Mouse (Mus musculus) hindbrain, embryonic 10.5 days (tissue): ENCODE measurements around the gene Ncdn. TPM values are rescaled to one million over a fixed set of nuclear protein-coding genes. Genes with fewer than 3 reads are reported as not detected.

Experiments used
- DNase-seq: peaks from one replicate; pipeline ENCODE4 v3.0.0-alpha.2; 2017; ENCODE audit warnings: low spot score
- H3K27ac ChIP-seq: fragments of 300-500 bp; sonication (generic); 2 replicates; pipeline ENCODE4 v1.5.1; 2016; ENCODE audit warnings: mild to moderate bottlenecking, moderate library complexity
- H3K27me3 ChIP-seq: fragments of 300-500 bp; sonication (generic); 2 replicates; pipeline ENCODE4 v1.6.1; 2016; ENCODE audit warnings: mild to moderate bottlenecking; ENCODE audit not compliant: poor library complexity, insufficient read depth, severe bottlenecking
- H3K36me3 ChIP-seq: fragments of 300-500 bp; sonication (generic); 2 replicates; pipeline ENCODE4 v1.6.1; 2016; ENCODE audit warnings: mild to moderate bottlenecking, moderate library complexity
- H3K4me1 ChIP-seq: fragments of 300-500 bp; sonication (generic); replicated peaks from 2 replicates; pipeline ENCODE4 v1.6.1; 2016; ENCODE audit warnings: mild to moderate bottlenecking
- H3K4me3 ChIP-seq: fragments of 300-500 bp; sonication (generic); 2 replicates; pipeline ENCODE4 v1.5.1; 2016; ENCODE audit warnings: mild to moderate bottlenecking, moderate library complexity
- H3K9me3 ChIP-seq: fragments of 300-500 bp; sonication (generic); 2 replicates; pipeline ENCODE4 v1.6.1; 2016; ENCODE audit warnings: mild to moderate bottlenecking, moderate library complexity
- WGBS: fragments of 180-500 bp; shearing (Covaris S2); methylation state at CpG from one replicate; pipeline ENCODE4 v1.1.7; 2016; 5-methylcytosine and 5-hydroxymethylcytosine counted together
- polyA plus RNA-seq: library from polyadenylated mRNA; unstranded; fragments of >200 nt; fragmentation: Nextera tagmentation; extraction: Ambion mirVana; gene quantifications from 2 replicates; pipeline ENCODE4 v1.2.1, GENCODE M21; 2016

Ncdn gene
- polyA plus RNA-seq, 1 experiment from 2014 or later: 49.1 TPM

GRCm38 (mm10) chr4:126750046-126750683, 3.1 kb downstream of the Ncdn start:
- Histone ChIP-seq H3K27ac (no peak overlapping the region), H3K4me3 (no peak overlapping the region), H3K27me3 (peaks cover 5% of the 10 kb centered on the region; the same call in 1 of the 2 replicates), H3K4me1 (peaks cover 51% of the 10 kb centered on the region), H3K9me3 (no peaks in the 10 kb centered on the region), H3K36me3 (peaks cover 58% of the 10 kb centered on the region)
- WGBS: 92% methylated on average over 26 of the region's 26 CpGs
- DNase-seq: no peak

- Histone ChIP-seq H3K27me3 (peaks cover 11% of the 10 kb centered on the region), H3K36me3 (peaks cover 65% of the 10 kb centered on the region), H3K4me3 (no peak overlapping the region), H3K27ac (no peak overlapping the region), H3K9me3 (no peaks in the 10 kb centered on the region), H3K4me1 (peaks cover 49% of the 10 kb centered on the region)
- 89% methylated on average over 11 of the region's 11 CpGs for WGBS
- no peak for DNase-seq
Measured at GRCm38 (mm10) chr4:126749553-126749952, 3.7 kb downstream of the Ncdn start.

- no peaks in the 10 kb centered on the region for H3K9me3 ChIP-seq
- WGBS: 95% methylated on average over 8 of the region's 8 CpGs
- H3K4me3 ChIP-seq: no peak overlapping the region
- DNase-seq: no peak
- H3K36me3 ChIP-seq: peaks cover 75% of the 10 kb centered on the region
- H3K27me3 ChIP-seq: peaks cover 22% of the 10 kb centered on the region
- peaks cover 57% of the 10 kb centered on the region for H3K4me1 ChIP-seq
- H3K27ac ChIP-seq: no peak overlapping the region
Measured at GRCm38 (mm10) chr4:126748381-126748780, 4.9 kb downstream of the Ncdn start.

- H3K4me3 ChIP-seq: no peak overlapping the region
- no peak overlapping the region for H3K27ac ChIP-seq
- H3K9me3 ChIP-seq: no peaks in the 10 kb centered on the region
- H3K36me3 ChIP-seq: peaks cover 75% of the 10 kb centered on the region
- H3K4me1 ChIP-seq: peaks cover 48% of the 10 kb centered on the region
- peaks cover 41% of the 10 kb centered on the region for H3K27me3 ChIP-seq
- DNase-seq: no peak
- 88% methylated on average over 10 of the region's 10 CpGs for WGBS
Measured at GRCm38 (mm10) chr4:126746194-126746840, 6.9 kb downstream of the Ncdn start.

- 41% methylated on average over 13 of the region's 13 CpGs for WGBS
- Histone ChIP-seq H3K4me1 (peaks cover 41% of the 10 kb centered on the region), H3K36me3 (peaks cover 71% of the 10 kb centered on the region), H3K27me3 (peaks cover 47% of the 10 kb centered on the region), H3K9me3 (no peaks in the 10 kb centered on the region), H3K4me3 (no peak overlapping the region), H3K27ac (no peak overlapping the region)
- peak; percentile 63 for DNase-seq
Measured at GRCm38 (mm10) chr4:126745506-126746193, 7.6 kb downstream of the Ncdn start.

- no peaks in the 10 kb centered on the region for H3K9me3 ChIP-seq
- H3K4me3 ChIP-seq: no peak overlapping the region
- H3K27me3 ChIP-seq: peaks cover 53% of the 10 kb centered on the region
- peaks cover 43% of the 10 kb centered on the region for H3K4me1 ChIP-seq
- DNase-seq: no peak
- 90% methylated on average over 14 of the region's 14 CpGs for WGBS
- peaks cover 63% of the 10 kb centered on the region for H3K36me3 ChIP-seq
- no peak overlapping the region for H3K27ac ChIP-seq
Measured at GRCm38 (mm10) chr4:126744831-126745230, 8.4 kb downstream of the Ncdn start.

GRCm38 (mm10) chr4:126743713-126744112, 9.5 kb downstream of the Ncdn start:
- Histone ChIP-seq H3K27ac (no peak overlapping the region), H3K27me3 (peaks cover 64% of the 10 kb centered on the region), H3K4me3 (no peak overlapping the region), H3K9me3 (no peaks in the 10 kb centered on the region), H3K36me3 (peaks cover 52% of the 10 kb centered on the region), H3K4me1 (peaks cover 36% of the 10 kb centered on the region)
- WGBS: 5% methylated on average over 11 of the region's 11 CpGs
- DNase-seq: no peak

- Histone ChIP-seq H3K27ac (no peak overlapping the region), H3K4me3 (no peak overlapping the region), H3K36me3 (peaks cover 45% of the 10 kb centered on the region), H3K27me3 (peaks cover 72% of the 10 kb centered on the region), H3K9me3 (no peaks in the 10 kb centered on the region), H3K4me1 (peaks cover 31% of the 10 kb centered on the region)
- no peak for DNase-seq
- 54% methylated on average over 2 of the region's 2 CpGs for WGBS
Measured at GRCm38 (mm10) chr4:126742976-126743375, 10.3 kb downstream of the Ncdn start.

- Histone ChIP-seq H3K27me3 (peaks cover 87% of the 10 kb centered on the region), H3K9me3 (no peaks in the 10 kb centered on the region), H3K4me3 (no peak overlapping the region), H3K4me1 (peaks cover 31% of the 10 kb centered on the region), H3K36me3 (peaks cover 29% of the 10 kb centered on the region), H3K27ac (no peak overlapping the region)
- 5% methylated on average over 12 of the region's 12 CpGs for WGBS
- DNase-seq: peak; percentile 85
Measured at GRCm38 (mm10) chr4:126741448-126741847, 11.8 kb downstream of the Ncdn start.

- no peak overlapping the region for H3K4me3 ChIP-seq
- H3K27me3 ChIP-seq: peaks cover 95% of the 10 kb centered on the region
- no peak overlapping the region; the same call in 1 of the 2 replicates for H3K27ac ChIP-seq
- DNase-seq: peak; percentile 66
- H3K4me1 ChIP-seq: peaks cover 45% of the 10 kb centered on the region
- no peaks in the 10 kb centered on the region for H3K9me3 ChIP-seq
- peaks cover 16% of the 10 kb centered on the region for H3K36me3 ChIP-seq
- 14% methylated on average over 10 of the region's 10 CpGs for WGBS
Measured at GRCm38 (mm10) chr4:126739966-126740676, 13.1 kb downstream of the Ncdn start.

- peaks cover 97% of the 10 kb centered on the region for H3K27me3 ChIP-seq
- no peak for DNase-seq
- peak within 1 kb of the TSS; percentile 1; the same call in 1 of the 2 replicates for H3K27ac ChIP-seq
- peak within 1 kb of the TSS; percentile 41 for H3K4me3 ChIP-seq
- peaks cover 44% of the 10 kb centered on the region for H3K4me1 ChIP-seq
- H3K9me3 ChIP-seq: no peaks in the 10 kb centered on the region
- WGBS: 2% methylated on average over 32 of the region's 32 CpGs
- no peaks in the 10 kb centered on the region for H3K36me3 ChIP-seq
Measured at GRCm38 (mm10) chr4:126736001-126736414, 17.2 kb downstream of the Ncdn start, which contains the start of gene Tfap2e. TSS of gene Tfap2e (minus strand) at chr4:126736240.

GRCm38 (mm10) chr4:126735382-126736000, 17.7 kb downstream of the Ncdn start:
- Histone ChIP-seq H3K4me3 (peak overlapping the region; percentile 41), H3K9me3 (no peaks in the 10 kb centered on the region), H3K27me3 (peaks cover 99% of the 10 kb centered on the region), H3K36me3 (no peaks in the 10 kb centered on the region), H3K27ac (peak overlapping the region; percentile 1; the same call in 1 of the 2 replicates), H3K4me1 (peaks cover 44% of the 10 kb centered on the region)
- WGBS: 2% methylated on average over 62 of the region's 62 CpGs
- DNase-seq: peak; percentile 62
